Mouse (Mus musculus) gastrocnemius, postnatal 36 days (tissue): ENCODE measurements around the gene Wdr25. TPM values are rescaled to one million over a fixed set of nuclear protein-coding genes. Genes with fewer than 3 reads are reported as not detected.

Experiments used
- DNase-seq, 2 experiments: peaks; one replicate each; pipeline ENCODE4 v3.0.0; 2022
- intact Hi-C: fragments of 180-260 bp; cut with DNase I; formaldehyde crosslinking; loops from one replicate; pipeline ENCODE4 v1.15.1; 2025
- total RNA-seq, 2 experiments: library from RNA; stranded (reverse); gene quantifications; 2 replicates each; pipeline ENCODE4 v1.2.3; 2021

Gene Wdr25
- total RNA-seq, 2 experiments from 2014 or later: 4.6 to 5.1 TPM

DNA sequence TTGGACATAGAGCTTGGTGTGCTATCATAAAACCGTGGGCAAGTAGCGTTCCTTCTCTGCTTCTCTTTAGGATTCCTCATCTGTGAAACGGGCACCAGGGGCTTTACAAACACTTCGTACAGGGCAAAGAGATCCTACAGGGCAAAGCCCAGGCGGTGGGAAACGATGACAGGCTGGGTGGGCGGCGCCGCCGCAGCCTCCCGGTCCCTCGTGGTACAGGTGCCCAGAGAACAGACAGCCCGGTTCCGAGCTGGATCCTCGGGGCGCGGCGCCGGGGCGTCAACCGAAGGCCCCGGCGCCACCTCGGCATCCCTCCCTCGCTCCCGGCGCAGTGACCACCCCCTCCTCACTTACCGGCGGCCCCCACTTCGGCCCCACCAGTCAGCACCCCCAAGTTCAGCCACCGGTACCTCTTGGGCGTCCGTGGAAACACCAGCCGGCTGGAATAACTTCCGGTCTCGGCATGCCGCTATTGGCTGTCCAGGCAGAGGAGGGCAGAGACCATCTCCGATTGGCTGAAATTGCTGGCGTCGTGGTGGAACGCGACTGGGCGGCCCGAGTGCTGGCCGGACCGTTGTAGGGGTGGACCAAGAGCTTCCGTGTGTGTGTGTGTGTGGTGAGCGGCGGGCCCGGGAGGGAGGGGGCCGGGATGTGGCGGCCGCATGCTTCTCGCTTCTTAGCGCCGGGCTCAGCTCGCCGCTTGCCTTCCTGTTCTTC lies 442 bp downstream of the Wdr25 start, which contains the start of gene Wars:
TSS of gene Wars (minus strand) at position 460 of the 717 bp plus-strand sequence.
- intact Hi-C loops: loop anchor here (5.0 kb wide), 1 partner anchor 82 kb away; no protein-coding TSS in a partner anchor
- peak; percentile 90 to 95 for DNase-seq

DNA sequence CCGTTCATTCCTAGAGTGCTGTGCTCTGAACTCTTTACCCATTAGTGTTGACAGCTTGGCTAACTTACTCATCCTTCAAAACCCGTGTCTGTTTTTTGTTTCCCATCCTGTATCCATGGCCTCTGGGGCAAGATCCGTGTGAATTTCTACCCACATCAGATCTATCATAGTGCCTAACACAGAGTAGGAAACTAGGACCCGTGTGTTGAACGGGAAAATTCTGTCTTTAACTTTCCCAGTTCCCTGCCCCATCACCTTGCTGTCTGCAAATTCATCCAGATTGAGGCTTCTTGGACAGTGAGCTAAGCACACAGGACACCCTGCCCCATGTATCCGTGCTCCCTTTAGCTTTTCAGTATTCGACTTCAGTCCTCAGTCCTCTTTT lies 993 bp downstream of the Wdr25 start:
- no peak for DNase-seq
- intact Hi-C loops: loop anchor here (5.0 kb wide), 1 partner anchor 82 kb away; no protein-coding TSS in a partner anchor

DNA sequence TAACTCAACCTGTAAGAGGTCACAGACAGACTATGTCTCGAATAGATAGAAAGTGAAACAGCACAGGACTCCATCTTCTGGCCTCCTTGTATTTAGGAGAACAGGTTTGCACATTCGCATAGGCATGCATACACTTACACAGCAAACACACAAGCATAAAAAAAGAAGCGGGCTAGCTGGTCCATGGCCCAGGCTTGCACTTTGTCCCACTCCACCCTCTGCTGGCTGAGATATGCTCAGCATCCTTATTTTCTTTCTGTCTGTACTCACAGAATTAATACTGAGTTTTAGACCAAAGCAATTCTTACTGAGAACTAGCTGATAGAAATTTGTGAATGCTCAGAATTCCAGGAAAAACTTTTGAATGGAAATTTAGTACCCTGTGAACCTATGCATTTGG lies 2.6 kb downstream of the Wdr25 start:
- intact Hi-C loops: no loop called here
- no peak for DNase-seq

DNA sequence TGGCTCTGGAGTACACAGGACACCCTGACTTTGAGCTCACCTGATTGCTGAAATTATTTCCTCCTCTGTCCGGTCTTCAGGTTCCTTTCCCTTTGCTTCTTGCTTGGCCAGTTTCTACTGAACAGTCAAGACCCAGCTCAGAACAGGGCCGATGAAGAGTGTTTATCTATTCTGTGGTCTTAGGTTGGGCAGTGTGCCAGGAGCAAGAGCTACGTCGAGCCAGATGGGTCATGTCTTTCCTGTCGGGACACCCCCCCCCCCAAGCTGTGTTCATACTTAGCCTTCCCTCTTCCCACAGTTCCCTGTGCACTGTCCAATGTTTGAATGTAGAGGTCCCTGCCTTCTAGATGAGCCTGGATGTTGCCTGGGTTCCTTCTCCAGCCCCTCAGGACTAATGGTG lies 7.9 kb downstream of the Wdr25 start:
- no peak for DNase-seq
- intact Hi-C loops: loop anchor here (10.0 kb wide), 2 partner anchors 153 to 413 kb away; no protein-coding TSS in a partner anchor

DNA sequence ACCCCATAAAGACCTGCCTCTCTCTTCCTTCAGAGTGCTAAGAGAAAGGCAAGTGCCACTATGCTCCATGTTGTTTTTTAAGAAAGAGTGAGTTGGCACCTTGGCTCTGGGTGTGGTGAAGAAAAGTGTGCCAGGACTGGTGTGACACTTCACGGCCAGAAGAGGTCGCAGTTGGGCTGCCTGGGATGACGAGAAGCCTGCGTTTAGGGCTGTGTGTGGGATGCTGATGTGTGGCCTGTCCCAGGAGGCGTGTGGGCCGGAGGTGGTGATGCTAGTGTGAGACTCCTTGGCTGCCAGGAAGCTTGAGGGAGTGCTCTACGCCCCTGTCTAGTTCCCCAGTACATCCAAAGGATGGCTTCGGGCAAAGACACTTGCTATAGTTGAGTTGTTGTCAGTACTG lies 9.5 kb downstream of the Wdr25 start:
- peak; percentile 31 to 49 for DNase-seq
- intact Hi-C loops: loop anchor here (2.0 to 10.0 kb wide), 4 partner anchors 152 to 1496 kb away; no protein-coding TSS in a partner anchor

DNA sequence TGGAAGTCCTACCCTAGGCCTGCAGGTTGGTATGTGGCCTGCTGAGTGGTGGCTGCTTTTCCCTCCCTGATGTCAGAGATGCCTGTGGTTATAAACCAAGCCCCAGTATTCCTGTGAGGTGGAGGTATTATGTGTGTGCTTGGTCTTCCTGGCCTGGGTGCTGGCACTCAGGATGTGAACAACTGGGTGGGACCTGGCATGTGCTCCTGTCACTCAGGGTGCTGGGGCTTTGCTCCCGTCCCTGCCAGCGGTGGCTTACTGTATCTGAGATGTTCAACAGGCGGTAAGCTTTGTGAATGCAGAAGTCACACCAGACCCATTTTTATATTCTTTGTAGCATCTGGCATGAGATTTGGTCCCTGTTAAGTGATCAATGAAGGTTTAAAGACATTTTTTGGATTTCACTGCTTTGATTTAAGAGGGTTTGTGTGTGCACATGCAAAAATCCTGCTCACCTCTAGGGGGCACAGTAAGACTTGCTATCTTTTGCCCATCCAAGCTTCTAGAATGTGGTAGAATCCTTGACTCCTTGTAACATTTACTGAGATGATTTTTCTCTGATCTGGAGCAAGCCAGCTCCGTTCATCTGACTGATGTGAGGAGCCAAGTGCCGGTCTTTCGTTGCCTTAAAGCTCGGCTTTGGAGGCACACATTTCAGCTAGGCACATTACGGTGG lies 10.3 kb downstream of the Wdr25 start:
- DNase-seq: peak in 1 of 2 experiments; percentile 34

DNA sequence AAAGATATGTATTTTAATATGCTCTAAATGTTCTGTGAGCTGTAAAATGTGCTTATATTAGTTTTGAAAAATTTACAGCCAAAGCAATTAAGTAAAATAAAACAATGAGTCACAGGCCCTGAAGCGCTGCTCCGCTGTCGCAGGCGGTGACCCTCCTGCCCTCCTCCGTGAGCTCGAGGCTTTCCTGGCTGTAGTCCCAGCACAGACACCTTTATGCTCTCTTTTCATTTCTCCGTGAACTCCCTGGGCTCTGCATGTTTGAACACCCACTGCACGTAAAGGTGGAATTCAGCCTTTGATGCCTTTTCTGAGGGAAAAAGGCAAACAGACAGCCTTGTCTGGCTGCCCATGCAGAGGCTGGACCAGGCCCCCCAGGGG lies 10.8 kb downstream of the Wdr25 start:
- intact Hi-C loops: loop anchor here (10.0 kb wide), 2 partner anchors 151 to 411 kb away; no protein-coding TSS in a partner anchor
- DNase-seq: no peak

More for the DNA sequence above, 10.3 kb downstream of the Wdr25 start:
- intact Hi-C loops: loop anchor here (2.0 to 10.0 kb wide), 4 partner anchors 151 to 1495 kb away; no protein-coding TSS in a partner anchor

DNA sequence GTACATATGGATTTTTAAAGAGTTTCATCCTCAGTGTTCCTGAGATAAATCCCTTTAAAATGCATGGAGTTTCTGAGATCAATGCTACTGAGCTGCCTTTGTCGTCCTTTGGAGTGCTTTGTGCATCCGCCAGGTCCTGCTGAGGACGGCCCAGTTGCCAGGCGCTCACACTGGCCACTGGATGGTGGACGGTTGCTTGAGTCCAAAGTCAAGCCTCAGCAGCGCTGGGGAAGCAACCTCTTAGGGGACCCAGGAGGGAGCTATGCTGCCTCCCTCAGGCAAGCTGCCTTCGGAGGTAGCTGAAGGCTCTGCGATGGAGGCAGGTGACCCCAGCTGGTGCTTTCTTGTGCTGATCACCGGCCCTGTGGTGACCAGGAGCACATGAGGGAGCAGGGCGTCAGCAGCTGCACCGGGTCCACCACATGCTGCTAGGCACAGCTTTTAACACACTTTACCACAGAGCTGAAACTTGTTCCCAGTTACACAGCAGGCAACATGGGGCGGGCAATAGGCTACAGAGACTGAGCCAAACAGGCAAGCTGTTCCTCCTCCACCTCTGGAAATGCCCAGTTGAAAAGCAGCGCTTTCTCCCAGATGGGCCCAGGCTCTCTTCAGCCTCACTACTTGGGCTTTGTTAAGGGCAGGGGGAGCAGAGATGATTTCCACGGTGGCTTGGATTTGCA lies 12.3 kb downstream of the Wdr25 start:
- intact Hi-C loops: loop anchor here (5.0 to 10.0 kb wide), 3 partner anchors 149 to 409 kb away; no protein-coding TSS in a partner anchor
- no peak for DNase-seq

DNA sequence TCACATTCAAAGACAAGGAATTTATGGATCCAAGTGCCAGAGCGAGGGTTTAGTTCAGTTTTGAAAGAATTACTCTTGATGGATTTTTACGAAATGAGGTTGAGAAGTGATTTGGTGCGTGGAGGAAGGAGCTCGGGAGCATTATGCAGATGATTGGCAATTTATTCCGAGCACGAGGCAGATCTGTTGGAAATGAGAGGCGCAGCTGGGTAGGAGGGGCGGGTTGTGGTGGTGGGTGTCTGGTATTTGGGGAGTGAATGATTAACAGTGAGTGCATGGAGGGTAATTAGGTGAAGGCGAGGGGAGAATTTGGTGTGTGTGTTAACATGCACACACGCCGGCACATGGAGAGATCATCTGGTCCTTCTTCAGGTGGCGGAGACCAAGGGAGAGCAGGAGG lies 13.0 kb downstream of the Wdr25 start:
- DNase-seq: no peak
- intact Hi-C loops: loop anchor here (5.0 to 10.0 kb wide), 3 partner anchors 148 to 408 kb away; no protein-coding TSS in a partner anchor

DNA sequence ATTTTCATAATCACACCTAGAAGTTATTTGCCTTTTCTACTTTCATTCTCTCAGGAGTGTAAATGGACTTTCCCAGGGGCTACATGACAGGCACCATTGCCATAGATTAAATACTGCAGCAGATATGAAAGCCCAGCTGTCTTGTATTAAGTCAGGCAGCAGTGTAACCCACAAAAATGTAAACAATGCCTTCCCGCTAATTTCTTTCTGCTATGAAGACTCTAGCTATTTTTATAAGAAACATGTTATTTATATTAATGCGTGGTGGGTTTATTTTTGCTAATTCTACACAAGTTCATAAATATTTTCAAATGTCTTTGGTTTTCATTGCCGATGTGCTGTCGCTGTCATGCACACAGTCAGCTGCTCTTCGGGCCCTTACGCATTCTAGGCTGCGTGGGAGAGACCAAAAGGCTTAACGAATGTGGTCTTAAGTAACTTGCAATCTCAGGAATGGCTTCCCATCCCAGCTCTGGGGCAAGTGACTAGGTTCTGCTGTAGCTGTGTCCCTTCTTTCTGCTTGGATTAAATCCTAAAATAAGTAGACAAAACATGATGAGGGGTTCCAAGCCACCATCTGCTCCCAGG lies 16.5 kb downstream of the Wdr25 start:
- intact Hi-C loops: loop anchor here (5.0 to 10.0 kb wide), 3 partner anchors 145 to 405 kb away; no protein-coding TSS in a partner anchor
- no peak for DNase-seq

DNA sequence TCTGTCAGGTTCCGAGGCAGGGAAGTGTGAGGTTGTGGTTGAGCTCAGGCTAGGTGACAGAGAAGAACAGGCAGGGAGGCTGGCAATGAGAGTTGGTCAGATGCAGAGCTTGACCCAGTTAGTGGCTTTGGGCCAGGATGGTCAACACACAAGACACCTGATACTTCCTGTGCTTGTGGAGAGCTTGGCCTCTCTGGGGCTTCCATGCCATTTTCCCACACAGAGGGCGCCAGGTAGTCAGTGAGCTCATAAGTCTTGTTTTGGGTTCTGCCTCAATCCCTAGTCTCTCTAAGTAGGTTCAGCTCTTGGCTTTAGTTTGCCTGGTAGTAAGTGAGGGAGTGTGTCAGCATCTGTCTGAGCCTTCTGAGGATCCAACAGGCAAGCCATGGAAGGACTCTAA lies 19.0 kb downstream of the Wdr25 start:
- intact Hi-C loops: no loop called here

DNA sequence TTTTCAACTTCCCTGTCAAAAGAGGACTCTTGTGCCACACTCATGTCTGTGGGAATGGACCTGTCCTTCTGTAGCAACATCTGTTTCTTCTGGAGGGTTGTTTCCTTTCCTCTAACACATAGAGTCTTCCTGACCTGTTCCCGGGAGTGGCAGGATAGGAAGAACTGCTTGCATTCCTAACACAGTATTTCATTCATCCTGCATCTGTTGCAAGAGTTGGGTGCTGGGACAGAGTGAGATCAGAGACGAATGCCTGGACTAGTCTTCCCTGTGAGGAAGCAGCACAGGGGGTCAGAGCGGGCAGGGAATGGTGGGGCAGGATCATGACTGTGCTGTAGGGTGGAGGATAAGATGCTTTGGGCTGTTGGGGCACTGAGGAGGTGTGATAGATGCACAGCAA lies 20.8 kb downstream of the Wdr25 start:
- intact Hi-C loops: no loop called here
- no peak for DNase-seq

More for the DNA sequence above, 19.0 kb downstream of the Wdr25 start:
- no peak for DNase-seq

DNA sequence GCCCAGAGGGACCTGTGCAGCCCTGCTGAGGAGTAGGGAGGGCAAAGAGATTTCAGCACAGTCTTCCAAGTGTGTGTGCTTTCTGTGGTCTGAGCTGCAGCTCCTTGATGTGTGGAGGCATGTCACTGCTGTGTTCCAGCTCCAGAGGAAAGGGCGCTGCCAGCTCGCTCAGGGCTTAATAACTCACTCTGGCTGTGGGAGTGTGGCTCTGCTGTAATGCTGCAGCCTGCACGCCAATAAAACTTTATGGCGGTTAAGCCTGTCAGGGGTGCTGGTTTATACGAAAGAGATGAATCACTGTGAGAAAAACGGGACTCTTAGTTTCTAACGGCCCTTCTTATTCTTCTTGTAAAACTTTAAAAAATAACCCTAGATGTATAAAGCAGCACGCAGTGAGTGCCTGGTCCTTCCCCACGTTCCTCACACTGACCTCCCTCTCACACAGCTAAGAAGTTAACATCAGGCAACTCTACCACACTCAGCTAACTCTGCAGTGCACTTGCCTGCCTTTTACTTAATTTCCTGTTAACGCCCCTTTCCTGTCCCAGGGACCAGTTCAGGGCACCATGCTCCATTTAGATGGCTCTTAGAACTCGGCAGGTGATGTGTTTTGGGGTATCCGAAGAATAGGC lies 21.4 kb downstream of the Wdr25 start:
- intact Hi-C loops: no loop called here

DNA sequence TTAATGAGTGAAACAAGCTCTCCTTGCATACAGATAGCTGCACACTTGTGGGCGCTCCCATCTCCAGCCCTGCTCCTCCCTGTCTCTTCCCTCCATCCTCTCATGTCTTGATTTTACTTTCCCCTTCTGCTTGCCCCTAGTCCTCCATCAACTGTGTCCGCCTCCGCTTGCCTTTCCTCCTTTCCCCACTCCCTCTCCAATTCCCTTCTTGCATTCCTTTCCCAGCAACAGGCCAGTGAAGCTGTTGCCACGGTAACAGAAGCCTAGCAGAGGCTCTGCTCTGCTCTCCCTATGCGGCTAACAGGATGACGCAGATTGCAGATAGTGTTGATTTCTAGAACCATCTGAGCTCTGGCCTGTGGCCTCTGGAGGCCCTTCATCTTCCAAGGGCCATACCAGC lies 22.5 kb downstream of the Wdr25 start:
- intact Hi-C loops: no loop called here
- DNase-seq: no peak

More for the DNA sequence above, 21.4 kb downstream of the Wdr25 start:
- no peak for DNase-seq

DNA sequence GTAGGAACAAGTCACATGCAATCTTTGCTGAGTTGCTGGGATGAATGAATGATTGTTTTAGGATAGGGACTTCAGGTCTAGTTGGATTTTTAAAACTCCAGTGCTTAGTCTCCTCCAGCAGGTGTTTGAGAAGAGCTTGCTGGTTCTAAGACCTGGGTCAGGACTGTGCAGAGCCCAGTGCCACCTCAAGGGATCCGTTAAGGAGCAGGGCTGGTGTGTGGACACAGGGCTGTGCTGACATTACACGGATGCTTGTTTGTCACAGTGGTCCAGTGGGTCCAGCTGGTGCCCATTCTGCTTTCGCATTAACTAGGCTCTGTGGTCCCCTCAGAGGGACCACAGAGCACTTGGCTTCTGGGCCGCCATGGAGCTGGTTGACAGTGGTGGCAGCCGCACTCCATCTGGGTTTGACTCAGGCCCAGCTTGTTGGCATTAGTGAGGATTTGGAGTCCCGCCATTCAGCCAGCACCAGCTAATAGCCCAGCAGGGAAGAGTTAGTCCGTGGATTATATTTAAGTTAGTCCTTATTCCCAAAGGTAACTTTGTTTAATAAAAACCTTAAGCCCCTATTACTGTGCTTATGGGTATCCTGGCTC lies 23.1 kb downstream of the Wdr25 start:
- DNase-seq: no peak
- intact Hi-C loops: no loop called here

DNA sequence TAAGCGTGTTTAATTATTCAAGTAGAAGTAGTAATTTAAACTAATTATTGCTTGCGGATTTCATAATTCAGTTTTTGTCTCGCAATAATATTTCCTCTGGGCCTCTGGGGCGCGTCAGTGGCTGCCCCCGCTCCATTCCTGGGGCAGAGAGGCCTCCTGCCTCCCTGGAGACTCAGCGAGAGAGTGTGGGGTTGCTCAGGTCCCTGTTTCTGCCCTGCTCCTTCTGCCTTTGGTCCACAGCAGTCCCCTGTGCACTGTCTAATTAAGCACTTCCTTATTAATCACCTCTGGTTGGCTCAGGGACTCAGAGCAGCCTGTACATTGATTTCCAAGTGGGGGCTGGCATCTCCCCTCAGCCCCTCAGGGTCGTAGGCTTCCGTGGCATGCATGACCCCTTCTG lies 24.1 kb downstream of the Wdr25 start:
- DNase-seq: no peak
- intact Hi-C loops: no loop called here

DNA sequence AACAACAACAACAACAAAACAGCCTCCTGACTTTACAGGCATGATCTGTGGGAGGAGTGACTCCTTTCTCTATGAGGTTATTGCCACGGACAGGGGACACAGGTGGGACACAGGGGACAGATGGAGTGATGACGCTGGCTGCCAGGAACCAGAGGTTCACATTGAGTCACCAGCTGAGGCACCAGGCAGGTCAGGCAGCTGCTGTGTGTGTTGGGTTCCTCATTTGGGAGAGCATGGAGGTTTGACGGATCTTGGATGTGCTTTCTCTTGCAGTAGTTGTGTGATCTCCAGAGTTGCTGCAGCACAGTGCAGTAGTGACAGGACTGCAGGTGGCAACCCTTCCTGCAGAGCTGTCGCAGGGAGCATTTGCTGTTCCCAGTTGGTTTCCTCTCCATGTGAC lies 25.3 kb downstream of the Wdr25 start:
- intact Hi-C loops: no loop called here
- DNase-seq: no peak

DNA sequence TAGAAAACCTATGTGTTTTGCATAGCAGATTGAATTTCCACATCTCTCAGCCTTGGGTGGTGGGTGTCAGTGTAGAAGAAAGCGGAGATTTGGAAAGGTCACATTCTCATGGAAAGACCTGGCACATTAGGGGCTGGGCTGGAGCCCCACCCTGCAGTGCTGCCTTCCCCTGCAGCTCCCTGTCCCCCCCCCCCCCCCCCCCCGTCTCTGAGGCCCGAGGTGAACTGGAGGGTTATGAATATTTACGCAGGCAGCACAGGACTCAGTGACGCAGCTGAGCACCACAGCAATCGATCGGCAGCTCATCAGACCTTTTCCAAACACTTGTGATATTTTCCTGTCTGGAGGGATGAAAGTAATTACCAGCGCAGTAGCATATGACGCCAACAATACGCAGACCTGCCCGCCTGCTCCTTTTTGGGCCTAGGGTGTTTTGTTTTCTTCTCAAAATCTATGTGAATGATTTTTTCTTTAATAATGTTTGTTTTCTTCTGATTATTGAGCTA lies 33.2 kb downstream of the Wdr25 start:
- intact Hi-C loops: no loop called here
- no peak for DNase-seq

DNA sequence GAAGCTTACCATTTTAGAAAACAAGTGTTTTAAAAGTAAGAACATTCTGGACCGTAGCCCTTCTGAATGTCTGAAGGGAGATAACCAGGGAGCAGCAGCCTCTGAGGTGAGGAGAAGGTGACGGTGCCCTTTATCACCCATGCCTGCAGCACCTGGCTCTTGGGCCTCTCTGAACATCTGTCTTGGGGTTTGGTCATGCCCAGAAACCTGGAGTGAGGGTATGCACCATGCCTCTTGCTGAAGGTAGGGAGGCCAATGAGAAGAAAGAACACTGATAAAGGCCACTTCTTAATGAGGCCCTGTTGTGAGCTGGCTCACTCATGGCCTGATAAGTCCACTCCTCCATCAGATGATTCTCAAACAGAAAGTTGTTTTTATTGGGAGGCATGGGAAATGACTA lies 34.8 kb downstream of the Wdr25 start:
- intact Hi-C loops: no loop called here
- no peak for DNase-seq
